Comparison of ENCODE assay signal across 29 mouse cellular contexts in genomic region chr4:29390333-29390732, GRCm38 (mm10).
DNase-seq lines count a peak whose midpoint lies in the region; ATAC-seq and TF ChIP-seq lines count a peak whose summit lies in the region.
"Had no signal": no experiment of that assay in that cellular context is flagged by ENCODE, and none has a peak within 500 bp of the region (broad histone marks: within the 10 kb centered on the region; RNA-seq: fewer than 3 reads in every experiment).

No protein-coding gene starts in this region.

- H3K4me2 ChIP-seq in hindbrain, postnatal 0 days (ENCODE audit: low read depth, low read length) = no peak overlapping the region
- no peak overlapping the region for H3K4me2 ChIP-seq in hindbrain, embryonic 12.5 days (replicated peaks)
- H3K4me2 ChIP-seq: embryonic facial prominence, embryonic 13.5 days; embryonic facial prominence, embryonic 15.5 days; forebrain, embryonic 12.5 days had no signal

- no peak overlapping the region for H3K27ac ChIP-seq in hindbrain, postnatal 0 days
- no peak overlapping the region for H3K27ac ChIP-seq in hindbrain, embryonic 12.5 days
- no peak overlapping the region for H3K27ac ChIP-seq in left cerebral cortex, adult 2 months
- H3K27ac ChIP-seq: embryonic facial prominence, embryonic 13.5 days; embryonic facial prominence, embryonic 15.5 days; forebrain, embryonic 10.5 days; forebrain, embryonic 12.5 days had no signal

- intact Hi-C loops in left cerebral cortex, adult 2 months (cut with DNase I) = no loop called here

- WGBS in hindbrain, postnatal 0 days = 61% methylated on average over 2 of the region's 2 CpGs
- WGBS in hindbrain, embryonic 12.5 days = 72% methylated on average over 2 of the region's 2 CpGs

- DNase-seq in cerebellum, adult 9-10 months = peak; percentile 12
- DNase-seq in cerebellum, adult 8-10 months = no peak
- peak; percentile 7 for DNase-seq in hindbrain, postnatal 0 days (ENCODE audit: low spot score)
- DNase-seq in retina, postnatal 1 day = peak; percentile 3
- no peak for DNase-seq in retina, embryonic 14.5 days (ENCODE audit: low spot score)
- peak; percentile 70 for DNase-seq in brain, adult 2 months (ENCODE audit: low read depth, low spot score)
- DNase-seq in left cerebral cortex, adult 2 months (ENCODE audit: extremely low spot score in 1 of 2, low spot score in 2 of 2) = no peak
- DNase-seq: adrenal gland, adult 8-10 months; adrenal gland, postnatal 14 days; adrenal gland, postnatal 36 days; B cell, adult 2 months; cerebellum, adult 11 months; cerebellum, adult 9-11 months; cerebellum, postnatal 14 days; cerebellum, postnatal 36 days; embryo, embryonic 11 days had no signal

- no peak overlapping the region for H3K9ac ChIP-seq in hindbrain, postnatal 0 days (replicated peaks; ENCODE audit: low read length)
- no peak overlapping the region for H3K9ac ChIP-seq in hindbrain, embryonic 12.5 days
- H3K9ac ChIP-seq: embryonic facial prominence, embryonic 13.5 days; embryonic facial prominence, embryonic 15.5 days; forebrain, embryonic 12.5 days had no signal

- H3K36me3 ChIP-seq in hindbrain, postnatal 0 days (ENCODE audit: insufficient read depth, low read length) = no peaks in the 10 kb centered on the region
- H3K36me3 ChIP-seq in hindbrain, embryonic 12.5 days = no peaks in the 10 kb centered on the region
- H3K36me3 ChIP-seq: embryonic facial prominence, embryonic 13.5 days; embryonic facial prominence, embryonic 15.5 days; forebrain, embryonic 10.5 days; forebrain, embryonic 12.5 days; G1E had no signal

- no peaks in the 10 kb centered on the region for H3K4me1 ChIP-seq in hindbrain, postnatal 0 days (ENCODE audit: insufficient read depth, low read length)
- no peaks in the 10 kb centered on the region for H3K4me1 ChIP-seq in hindbrain, embryonic 12.5 days
- H3K4me1 ChIP-seq: embryonic facial prominence, embryonic 13.5 days; embryonic facial prominence, embryonic 15.5 days; forebrain, embryonic 10.5 days; forebrain, embryonic 12.5 days had no signal

- H3K4me3 ChIP-seq in hindbrain, postnatal 0 days (ENCODE audit: low read length) = no peak overlapping the region
- no peak overlapping the region for H3K4me3 ChIP-seq in hindbrain, embryonic 12.5 days
- H3K4me3 ChIP-seq in left cerebral cortex, adult 2 months = no peak overlapping the region
- H3K4me3 ChIP-seq: embryonic facial prominence, embryonic 13.5 days; embryonic facial prominence, embryonic 15.5 days; erythroblast, embryonic 14.5 days; forebrain, embryonic 10.5 days; forebrain, embryonic 12.5 days had no signal

- ATAC-seq in hindbrain, postnatal 0 days = no peak
- no peak for ATAC-seq in hindbrain, embryonic 12.5 days (ENCODE audit: low FRiP score)
- ATAC-seq: activated CD4-positive, CD25-positive, alpha-beta regulatory T cell, adult 4 months; CD4-positive, CD25-positive, alpha-beta regulatory T cell, adult 4 months; forebrain, embryonic 14.5 days; forebrain, embryonic 16.5 days; Patski had no signal

- H3K9me3 ChIP-seq in hindbrain, postnatal 0 days (ENCODE audit: low read length) = no peaks in the 10 kb centered on the region
- no peaks in the 10 kb centered on the region for H3K9me3 ChIP-seq in hindbrain, embryonic 12.5 days (replicated peaks)
- H3K9me3 ChIP-seq: embryonic facial prominence, embryonic 13.5 days; embryonic facial prominence, embryonic 15.5 days; forebrain, embryonic 10.5 days; forebrain, embryonic 12.5 days; G1E had no signal

- no peak for TF ChIP-seq CTCF in hindbrain, postnatal 0 days (IDR thresholded peaks at IDR 0.05; ENCODE audit: low read depth)
- TF ChIP-seq CTCF in left cerebral cortex, adult 2 months (IDR thresholded peaks at IDR 0.05) = no peak

- H3K27me3 ChIP-seq in hindbrain, postnatal 0 days (ENCODE audit: insufficient read depth, low read length) = no peaks in the 10 kb centered on the region
- no peaks in the 10 kb centered on the region for H3K27me3 ChIP-seq in hindbrain, embryonic 12.5 days
- H3K27me3 ChIP-seq: CH12.LX; embryonic facial prominence, embryonic 13.5 days; embryonic facial prominence, embryonic 15.5 days; forebrain, embryonic 12.5 days; Patski had no signal

Comparison
In these comparisons a context has a peak if more than half of its experiments do, and no peak if none do; other contexts are left out.
1. DNase-seq: peak in cerebellum, adult 9-10 months (single experiment), hindbrain, postnatal 0 days (single experiment), retina, postnatal 1 day (single experiment) and brain, adult 2 months (single experiment); none in cerebellum, adult 8-10 months (single experiment), retina, embryonic 14.5 days (single experiment) and left cerebral cortex, adult 2 months (0 of 2).